ENCODE assay signal across 9 mouse cellular contexts in the genomic region with DNA sequence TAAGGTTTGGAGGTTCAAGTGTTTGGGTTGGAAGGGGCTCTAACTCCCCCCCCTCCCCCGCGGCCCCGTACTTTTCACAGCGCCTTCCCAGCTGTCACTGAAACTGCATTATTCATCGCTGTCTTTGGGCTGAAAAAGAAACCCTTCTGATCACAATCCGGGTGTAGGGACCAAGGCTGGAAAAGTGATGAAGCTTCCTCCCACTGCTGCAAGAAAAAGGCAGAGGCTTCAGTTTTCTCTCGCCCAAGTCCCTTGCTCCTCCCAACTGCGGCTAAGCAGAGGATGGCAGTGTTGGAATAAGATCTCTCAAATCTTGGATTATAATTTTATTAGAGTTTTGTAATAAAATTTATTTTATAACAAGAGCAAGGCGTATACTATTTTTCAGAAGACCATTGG. TPM values are rescaled to one million over a fixed set of nuclear protein-coding genes. Genes with fewer than 3 reads are reported as not detected.
DNase-seq lines count a peak whose midpoint lies in the region; ATAC-seq and TF ChIP-seq lines count a peak whose summit lies in the region.
"Had no signal": no experiment of that assay in that cellular context is flagged by ENCODE, and none has a peak within 500 bp of the region (broad histone marks: within the 10 kb centered on the region; RNA-seq: fewer than 3 reads in every experiment).

No protein-coding gene starts in this region.

- intact Hi-C loops in heart, postnatal 14 days (cut with DNase I) = no loop called here

- H3K27me3 ChIP-seq in heart, embryonic 12.5 days (replicated peaks) = no peaks in the 10 kb centered on the region
- no peaks in the 10 kb centered on the region for H3K27me3 ChIP-seq in hindbrain, embryonic 12.5 days
- no peaks in the 10 kb centered on the region for H3K27me3 ChIP-seq in midbrain, embryonic 12.5 days
- H3K27me3 ChIP-seq: Patski had no signal

- H3K9me3 ChIP-seq in heart, embryonic 12.5 days (replicated peaks) = no peaks in the 10 kb centered on the region
- H3K9me3 ChIP-seq in hindbrain, embryonic 12.5 days (replicated peaks) = no peaks in the 10 kb centered on the region
- no peaks in the 10 kb centered on the region for H3K9me3 ChIP-seq in midbrain, embryonic 12.5 days

- peak overlapping the region; percentile 66 for H3K27ac ChIP-seq in heart, embryonic 12.5 days (ENCODE audit: poor library complexity, severe bottlenecking)
- 0 out of 2 replicates have a peak overlapping the region, but pooled peaks have one; percentile 1 for H3K27ac ChIP-seq in bone marrow, adult 2 months (ENCODE audit: control insufficient read depth, insufficient read depth, low read depth, low read length, poor library complexity)
- H3K27ac ChIP-seq in hindbrain, embryonic 12.5 days = peak overlapping the region; percentile 91
- H3K27ac ChIP-seq in midbrain, embryonic 12.5 days (replicated peaks) = peak overlapping the region; percentile 90

- 15% methylated on average over 9 of the region's 9 CpGs for WGBS in heart, embryonic 12.5 days
- WGBS in bone marrow, adult 2 months = 23% methylated on average over 9 of the region's 9 CpGs
- 13% methylated on average over 9 of the region's 9 CpGs for WGBS in hindbrain, embryonic 12.5 days
- 9% methylated on average over 9 of the region's 9 CpGs for WGBS in midbrain, embryonic 12.5 days

- peak overlapping the region; percentile 70 for H3K4me2 ChIP-seq in heart, embryonic 12.5 days
- H3K4me2 ChIP-seq in hindbrain, embryonic 12.5 days (replicated peaks) = peak overlapping the region; percentile 54
- H3K4me2 ChIP-seq in midbrain, embryonic 12.5 days (replicated peaks) = peak overlapping the region; percentile 56

- TF ChIP-seq CTCF in bone marrow, adult 2 months (IDR thresholded peaks at IDR 0.05; ENCODE audit: control insufficient read depth, insufficient read depth, low read length) = no peak

- ATAC-seq in heart, embryonic 12.5 days (ENCODE audit: insufficient number of reproducible peaks, low FRiP score) = no peak
- 0 out of 2 replicates have a peak, but pooled peaks have one; percentile 4 for ATAC-seq in hindbrain, embryonic 12.5 days (ENCODE audit: low FRiP score)
- no peak for ATAC-seq in midbrain, embryonic 12.5 days (ENCODE audit: low FRiP score, low read depth)

- no peaks in the 10 kb centered on the region for H3K36me3 ChIP-seq in heart, embryonic 12.5 days
- no peaks in the 10 kb centered on the region for H3K36me3 ChIP-seq in hindbrain, embryonic 12.5 days
- H3K36me3 ChIP-seq in midbrain, embryonic 12.5 days = no peaks in the 10 kb centered on the region

- H3K9ac ChIP-seq in heart, embryonic 12.5 days = peak overlapping the region; percentile 70
- H3K9ac ChIP-seq in hindbrain, embryonic 12.5 days = peak overlapping the region; percentile 59
- peak overlapping the region; percentile 68 for H3K9ac ChIP-seq in midbrain, embryonic 12.5 days (replicated peaks)

- peak overlapping the region; percentile 40 for H3K4me3 ChIP-seq in heart, embryonic 12.5 days
- no peak overlapping the region for H3K4me3 ChIP-seq in bone marrow, adult 2 months (replicated peaks; ENCODE audit: control insufficient read depth, low read depth, low read length)
- H3K4me3 ChIP-seq in hindbrain, embryonic 12.5 days = peak overlapping the region; percentile 32
- H3K4me3 ChIP-seq in midbrain, embryonic 12.5 days = peak overlapping the region; percentile 34

- peaks cover 20% of the 10 kb centered on the region for H3K4me1 ChIP-seq in heart, embryonic 12.5 days (replicated peaks)
- H3K4me1 ChIP-seq in bone marrow, adult 2 months (ENCODE audit: control insufficient read depth, insufficient read depth, low read length) = no peaks in the 10 kb centered on the region; the same call in 1 of the 2 replicates
- H3K4me1 ChIP-seq in hindbrain, embryonic 12.5 days = peaks cover 24% of the 10 kb centered on the region
- H3K4me1 ChIP-seq in midbrain, embryonic 12.5 days = peaks cover 34% of the 10 kb centered on the region

- no peak for TF ChIP-seq POLR2A in bone marrow, adult 2 months (IDR thresholded peaks at IDR 0.05; ENCODE audit: borderline replicate concordance, control insufficient read depth, low read depth, low read length)

- no peak for DNase-seq in heart, postnatal 14 days
- DNase-seq in thymus, postnatal 10 days (ENCODE audit: low spot score in 2 of 2) = no peak
- DNase-seq in layer of hippocampus, postnatal 25 days (ENCODE audit: extremely low spot score in 1 of 2, low spot score in 1 of 2) = no peak
- no peak for DNase-seq in adrenal gland, adult 8-10 months

RNA-seq across cellular contexts. Expression of gene Tmem107, which starts 2.1 kb away (rescaled TPM):
- 30.6 and 31.5 TPM in 2 replicates for polyA plus RNA-seq in heart, embryonic 12.5 days (2016; fragmentation: Nextera tagmentation; extraction: Ambion mirVana)
- total RNA-seq in heart, postnatal 14 days (2021) = 1 to 10 TPM; 5.2 to 5.4 TPM
- 16.3 and 31.0 TPM in 2 replicates for polyA plus RNA-seq in bone marrow, adult 2 months (2011; ENCODE audit: insufficient read depth, insufficient read length, low replicate concordance, missing spikeins)
- polyA plus RNA-seq in hindbrain, embryonic 12.5 days (2016; fragmentation: Nextera tagmentation; extraction: Ambion mirVana) = 39.4 and 45.1 TPM in 2 replicates
- polyA plus RNA-seq in midbrain, embryonic 12.5 days (2016; fragmentation: Nextera tagmentation; extraction: Ambion mirVana) = 45.1 and 48.3 TPM in 2 replicates
- 10 to 100 TPM; 21.1 to 21.6 TPM for total RNA-seq in layer of hippocampus, postnatal 25 days (2021)
- 10 to 100 TPM; 13.1 to 28.3 (median 19.4) TPM for total RNA-seq in adrenal gland, adult 8-10 months (2022)

RNA-seq across cellular contexts. Expression of gene Borcs6, which starts 13.1 kb away (rescaled TPM):
- polyA plus RNA-seq in heart, embryonic 12.5 days (2016; fragmentation: Nextera tagmentation; extraction: Ambion mirVana) = 10.7 and 13.6 TPM in 2 replicates
- 10 to 100 TPM; 15.9 to 16.2 TPM for total RNA-seq in heart, postnatal 14 days (2021)
- polyA plus RNA-seq in bone marrow, adult 2 months (2011; ENCODE audit: insufficient read depth, insufficient read length, low replicate concordance, missing spikeins) = 16.4 and 18.4 TPM in 2 replicates
- polyA plus RNA-seq in hindbrain, embryonic 12.5 days (2016; fragmentation: Nextera tagmentation; extraction: Ambion mirVana) = 15.8 and 16.6 TPM in 2 replicates
- polyA plus RNA-seq in midbrain, embryonic 12.5 days (2016; fragmentation: Nextera tagmentation; extraction: Ambion mirVana) = 13.3 and 16.3 TPM in 2 replicates
- 10 to 100 TPM; 27.4 to 31.4 TPM for total RNA-seq in layer of hippocampus, postnatal 25 days (2021)
- 10 to 100 TPM; 29.8 to 33.9 (median 31.5) TPM for total RNA-seq in adrenal gland, adult 8-10 months (2022)

RNA-seq across cellular contexts. Expression of gene Vamp2, which starts 15.6 kb away (rescaled TPM):
- polyA plus RNA-seq in heart, embryonic 12.5 days (2016; fragmentation: Nextera tagmentation; extraction: Ambion mirVana) = 97.2 and 100 TPM in 2 replicates
- total RNA-seq in heart, postnatal 14 days (2021) = 10 to 100 TPM; 68.8 to 72.6 TPM
- polyA plus RNA-seq in bone marrow, adult 2 months (2011; ENCODE audit: insufficient read depth, insufficient read length, low replicate concordance, missing spikeins) = 50.5 and 55.9 TPM in 2 replicates
- 140 and 159 TPM in 2 replicates for polyA plus RNA-seq in hindbrain, embryonic 12.5 days (2016; fragmentation: Nextera tagmentation; extraction: Ambion mirVana)
- 123 and 131 TPM in 2 replicates for polyA plus RNA-seq in midbrain, embryonic 12.5 days (2016; fragmentation: Nextera tagmentation; extraction: Ambion mirVana)
- total RNA-seq in layer of hippocampus, postnatal 25 days (2021) = 1,000 to 10,000 TPM in 1 of 2 experiments, 100 to 1,000 TPM in 1; 978 to 1,010 TPM
- total RNA-seq in adrenal gland, adult 8-10 months (2022) = 100 to 1,000 TPM; 118 to 221 (median 178) TPM

RNA-seq across cellular contexts. Expression of gene Per1, which starts 22.4 kb away (rescaled TPM):
- polyA plus RNA-seq in heart, embryonic 12.5 days (2016; fragmentation: Nextera tagmentation; extraction: Ambion mirVana) = 9.4 and 9.8 TPM in 2 replicates
- total RNA-seq in heart, postnatal 14 days (2021) = 100 to 1,000 TPM; 100 to 103 TPM
- 28.8 and 46.2 TPM in 2 replicates for polyA plus RNA-seq in bone marrow, adult 2 months (2011; ENCODE audit: insufficient read depth, insufficient read length, low replicate concordance, missing spikeins)
- 9.8 and 11.6 TPM in 2 replicates for polyA plus RNA-seq in hindbrain, embryonic 12.5 days (2016; fragmentation: Nextera tagmentation; extraction: Ambion mirVana)
- polyA plus RNA-seq in midbrain, embryonic 12.5 days (2016; fragmentation: Nextera tagmentation; extraction: Ambion mirVana) = 9.8 and 10.9 TPM in 2 replicates
- total RNA-seq in layer of hippocampus, postnatal 25 days (2021) = 10 to 100 TPM; 70.1 to 89.0 TPM
- 100 to 1,000 TPM in 1 of 4 experiments, 10 to 100 TPM in 3; 30.0 to 119 (median 51.6) TPM for total RNA-seq in adrenal gland, adult 8-10 months (2022)

RNA-seq across cellular contexts. Expression of gene Aurkb, which starts 27.2 kb away (rescaled TPM):
- polyA plus RNA-seq in heart, embryonic 12.5 days (2016; fragmentation: Nextera tagmentation; extraction: Ambion mirVana) = 79.4 and 85.9 TPM in 2 replicates
- 1 to 10 TPM; 3.6 to 8.1 TPM for total RNA-seq in heart, postnatal 14 days (2021)
- polyA plus RNA-seq in bone marrow, adult 2 months (2011; ENCODE audit: insufficient read depth, insufficient read length, low replicate concordance, missing spikeins) = 53.2 and 100 TPM in 2 replicates
- 95.5 and 100 TPM in 2 replicates for polyA plus RNA-seq in hindbrain, embryonic 12.5 days (2016; fragmentation: Nextera tagmentation; extraction: Ambion mirVana)
- 139 and 142 TPM in 2 replicates for polyA plus RNA-seq in midbrain, embryonic 12.5 days (2016; fragmentation: Nextera tagmentation; extraction: Ambion mirVana)
- total RNA-seq in layer of hippocampus, postnatal 25 days (2021) = 1 to 10 TPM in 1 of 2 experiments, under 1 TPM in 1; 0.85 to 1.0 TPM
- total RNA-seq in adrenal gland, adult 8-10 months (2022) = 1 to 10 TPM; 1.7 to 2.9 (median 2.3) TPM

Comparison
In these comparisons a context has a peak if more than half of its experiments do, and no peak if none do; other contexts are left out.
1. H3K27ac ChIP-seq: peak in every context shown above with its lines; median percentile 91 in hindbrain, embryonic 12.5 days; 90 in midbrain, embryonic 12.5 days; 66 in heart, embryonic 12.5 days; 1 in bone marrow, adult 2 months.